Mouse (Mus musculus): Measurements from ENCODE around the gene Glis2.

- no peak for TF ChIP-seq CEBPB (IDR thresholded peaks at IDR 0.05; ENCODE audit: insufficient read depth, poor library complexity, severe bottlenecking)
- no peak for TF ChIP-seq USF1 (IDR thresholded peaks at IDR 0.05; ENCODE audit: low read depth)
- no peak for TF ChIP-seq POLR2A (IDR thresholded peaks at IDR 0.05; ENCODE audit: insufficient read length, low read depth)
- TF ChIP-seq MAX (IDR thresholded peaks at IDR 0.05; ENCODE audit: low read depth), result no peak
- no peak for TF ChIP-seq POLR2AphosphoS2 (IDR thresholded peaks at IDR 0.05; ENCODE audit: insufficient read length, low read depth)
- TF ChIP-seq TCF12 (IDR thresholded peaks at IDR 0.05; ENCODE audit: insufficient read depth, poor library complexity, severe bottlenecking), result no peak
- TF ChIP-seq MYOG (IDR thresholded peaks at IDR 0.05; ENCODE audit: control insufficient read depth in 1 of 3, insufficient read depth in 1 of 3, insufficient read length in 2 of 3, low read depth in 2 of 3), result no peak
- no peak for TF ChIP-seq E2F4 (IDR thresholded peaks at IDR 0.05; ENCODE audit: insufficient read depth)
- no peak for TF ChIP-seq SRF (IDR thresholded peaks at IDR 0.05; ENCODE audit: control insufficient read depth, insufficient read length, low read depth)
- no peak for TF ChIP-seq MYOD1 (IDR thresholded peaks at IDR 0.05; ENCODE audit: control insufficient read depth in 1 of 3, insufficient read length in 2 of 3, low read depth in 2 of 3)
- TF ChIP-seq TCF3 (IDR thresholded peaks at IDR 0.05; ENCODE audit: insufficient read length, low read depth), result no peak
- no peak for TF ChIP-seq REST (IDR thresholded peaks at IDR 0.05; ENCODE audit: insufficient read depth, insufficient read length)
These were observed 41.2 kb downstream of the Glis2 start for GRCm38 (mm10) chr16:4635760-4636159.

Data from myocyte (in vitro differentiated cells).